Mouse (Mus musculus): ENCODE results near the gene Ager.

- TF ChIP-seq CTCF (IDR thresholded peaks at IDR 0.05; ENCODE audit: low read depth, low read length) (no peak), POLR2A (IDR thresholded peaks at IDR 0.05; ENCODE audit: insufficient read depth, low read length) (no peak)
These were observed 3.7 kb upstream of the Ager start for GRCm38 (mm10) chr17:34593752-34594525.
